Mouse (Mus musculus): Measurements from ENCODE around the gene Angptl4. TPM values are rescaled to one million over a fixed set of nuclear protein-coding genes. Genes with fewer than 3 reads are reported as not detected.
A peak's percentile ranks its signal among the peaks of the same experiment; 100 is the strongest.
"Not testable (repeated sequence)": the region's sequence is repeated elsewhere in the genome, so short reads cannot be mapped to it uniquely, and the experiment has no call there.

The Angptl4 gene
- polyA plus RNA-seq (2015; fragmentation: Nextera tagmentation; extraction: Ambion mirVana) = 14.3 and 17.1 TPM in 2 replicates

- no peaks in the 10 kb centered on the region for H3K9me3 ChIP-seq
- H3K4me2 ChIP-seq (replicated peaks) = peak within 1 kb of the TSS; percentile 90
- 0 out of 2 replicates have a peak within 1 kb of the TSS, but pooled peaks have one; percentile 30 for H3K27ac ChIP-seq
- peaks cover 22% of the 10 kb centered on the region for H3K4me1 ChIP-seq (replicated peaks)
- ATAC-seq = peak; percentile 84
- WGBS = 1% methylated on average over 50 of the region's 50 CpGs
- H3K9ac ChIP-seq (replicated peaks) = peak within 1 kb of the TSS; percentile 67
- peak within 1 kb of the TSS; percentile 49 for H3K4me3 ChIP-seq (replicated peaks)
- no peaks in the 10 kb centered on the region for H3K36me3 ChIP-seq
- H3K27me3 ChIP-seq = peaks cover 12% of the 10 kb centered on the region; the same call in 1 of the 2 replicates
Measured at GRCm38 (mm10) chr17:33781124-33781977, at the start of gene Angptl4. Angptl4 (minus strand) TSS chr17:33781830.

- Histone ChIP-seq H3K4me1 (replicated peaks) (peaks cover 11% of the 10 kb centered on the region), H3K9me3 (no peaks in the 10 kb centered on the region), H3K4me2 (replicated peaks) (no peak overlapping the region), H3K4me3 (replicated peaks) (no peak overlapping the region), H3K36me3 (peaks cover 59% of the 10 kb centered on the region), H3K27me3 (no peaks in the 10 kb centered on the region), H3K27ac (no peak overlapping the region; the same call in 1 of the 2 replicates), H3K9ac (replicated peaks) (no peak overlapping the region)
- 91% methylated on average over 10 of the region's 10 CpGs for WGBS
- ATAC-seq = no peak
Measured at GRCm38 (mm10) chr17:33829561-33829960, 47.9 kb upstream of the Angptl4 start.

GRCm38 (mm10) chr17:33828892-33829291, 47.3 kb upstream of the Angptl4 start:
- Histone ChIP-seq H3K4me1 (replicated peaks) (peaks cover 11% of the 10 kb centered on the region), H3K9ac (replicated peaks) (no peak overlapping the region), H3K4me3 (replicated peaks) (no peak overlapping the region), H3K4me2 (replicated peaks) (no peak overlapping the region), H3K27me3 (no peaks in the 10 kb centered on the region), H3K9me3 (no peaks in the 10 kb centered on the region), H3K27ac (no peak overlapping the region), H3K36me3 (peaks cover 52% of the 10 kb centered on the region)
- ATAC-seq = no peak
- WGBS = 70% methylated on average over 2 of the region's 2 CpGs

- Histone ChIP-seq H3K9ac (replicated peaks) (no peak overlapping the region), H3K27me3 (no peaks in the 10 kb centered on the region), H3K36me3 (peaks cover 43% of the 10 kb centered on the region), H3K9me3 (no peaks in the 10 kb centered on the region), H3K4me3 (replicated peaks) (no peak overlapping the region), H3K4me1 (replicated peaks) (peaks cover 29% of the 10 kb centered on the region), H3K27ac (no peak overlapping the region), H3K4me2 (replicated peaks) (no peak overlapping the region)
- no peak for ATAC-seq
- WGBS = under 1% methylated on average over 3 of the region's 3 CpGs
Measured at GRCm38 (mm10) chr17:33826850-33827249, 45.2 kb upstream of the Angptl4 start.

GRCm38 (mm10) chr17:33825462-33825861, 43.8 kb upstream of the Angptl4 start:
- Histone ChIP-seq H3K4me2 (replicated peaks) (peak overlapping the region; percentile 87), H3K9me3 (no peaks in the 10 kb centered on the region), H3K4me1 (replicated peaks) (peaks cover 32% of the 10 kb centered on the region), H3K36me3 (peaks cover 44% of the 10 kb centered on the region), H3K4me3 (replicated peaks) (peak overlapping the region; percentile 82), H3K27ac (no peak overlapping the region), H3K9ac (replicated peaks) (peak overlapping the region; percentile 85), H3K27me3 (no peaks in the 10 kb centered on the region)
- WGBS = 89% methylated on average over 8 of the region's 8 CpGs
- no peak for ATAC-seq

- not testable (repeated sequence) for H3K27me3 ChIP-seq, ATAC-seq, H3K9me3 ChIP-seq
- 11% methylated on average over 6 of the region's 6 CpGs for WGBS
- peak overlapping the region; percentile 85 for H3K9ac ChIP-seq (replicated peaks)
- peaks cover 32% of the 10 kb centered on the region for H3K4me1 ChIP-seq (replicated peaks)
- H3K4me3 ChIP-seq (replicated peaks) = peak overlapping the region; percentile 82
- peaks cover 44% of the 10 kb centered on the region for H3K36me3 ChIP-seq
- peak overlapping the region; percentile 87; the same call in 1 of the 2 replicates for H3K27ac ChIP-seq
- H3K4me2 ChIP-seq (replicated peaks) = peak overlapping the region; percentile 87
Measured at GRCm38 (mm10) chr17:33824997-33825330, 43.3 kb upstream of the Angptl4 start.

- WGBS = under 1% methylated on average over 51 of the region's 51 CpGs
- Histone ChIP-seq H3K4me2 (replicated peaks) (peak within 1 kb of the TSS; percentile 87), H3K9me3 (no peaks in the 10 kb centered on the region), H3K4me1 (replicated peaks) (peaks cover 32% of the 10 kb centered on the region), H3K4me3 (replicated peaks) (peak within 1 kb of the TSS; percentile 82), H3K9ac (replicated peaks) (peak within 1 kb of the TSS; percentile 85), H3K36me3 (peaks cover 44% of the 10 kb centered on the region), H3K27ac (peak within 1 kb of the TSS; percentile 87), H3K27me3 (no peaks in the 10 kb centered on the region)
- ATAC-seq = peak; percentile 94
Measured at GRCm38 (mm10) chr17:33824084-33824996, 42.7 kb upstream of the Angptl4 start, which contains the start of the genes Rps28 and Ndufa7. Rps28 (minus strand) TSS chr17:33824562. Ndufa7 (plus strand) TSS chr17:33824572.

- not testable (repeated sequence) for H3K27me3 ChIP-seq, ATAC-seq, H3K9me3 ChIP-seq, H3K27ac ChIP-seq
- Histone ChIP-seq H3K4me3 (replicated peaks) (peak overlapping the region; percentile 82), H3K36me3 (peaks cover 47% of the 10 kb centered on the region), H3K4me1 (replicated peaks) (peaks cover 38% of the 10 kb centered on the region), H3K9ac (replicated peaks) (peak overlapping the region; percentile 82), H3K4me2 (replicated peaks) (peak overlapping the region; percentile 76)
- 91% methylated on average over 8 of the region's 8 CpGs for WGBS
Measured at GRCm38 (mm10) chr17:33823171-33823570, 41.5 kb upstream of the Angptl4 start.

- Histone ChIP-seq H3K4me3 (replicated peaks) (peak overlapping the region; percentile 82), H3K4me1 (replicated peaks) (peaks cover 43% of the 10 kb centered on the region), H3K4me2 (replicated peaks) (peak overlapping the region; percentile 76), H3K9ac (replicated peaks) (no peak overlapping the region), H3K9me3 (no peaks in the 10 kb centered on the region), H3K27me3 (no peaks in the 10 kb centered on the region), H3K27ac (no peak overlapping the region), H3K36me3 (peaks cover 44% of the 10 kb centered on the region)
- no peak for ATAC-seq
- 86% methylated on average over 1 of the region's 1 CpGs for WGBS
Measured at GRCm38 (mm10) chr17:33822436-33822959, 40.9 kb upstream of the Angptl4 start.

- peak overlapping the region; percentile 78 for H3K4me2 ChIP-seq (replicated peaks)
- H3K4me1 ChIP-seq (replicated peaks) = peaks cover 34% of the 10 kb centered on the region
- peak overlapping the region; percentile 83 for H3K9ac ChIP-seq (replicated peaks)
- 15% methylated on average over 33 of the region's 33 CpGs for WGBS
- peak overlapping the region; percentile 56 for H3K4me3 ChIP-seq (replicated peaks)
- no peaks in the 10 kb centered on the region for H3K27me3 ChIP-seq
- no peaks in the 10 kb centered on the region for H3K9me3 ChIP-seq
- peak overlapping the region; percentile 89 for H3K27ac ChIP-seq
- ATAC-seq = peak; percentile 70
- peaks cover 44% of the 10 kb centered on the region for H3K36me3 ChIP-seq
Measured at GRCm38 (mm10) chr17:33817969-33818643, 36.5 kb upstream of the Angptl4 start.
